Mouse (Mus musculus): ENCODE measurements around the gene Stk25.

- TF ChIP-seq CTCF (IDR thresholded peaks at IDR 0.05; ENCODE audit: borderline replicate concordance, insufficient read depth, low read length) (no peak), POLR2A (IDR thresholded peaks at IDR 0.05; ENCODE audit: low read depth, low read length) (no peak)
These were observed 31.5 kb upstream of the Stk25 start for GRCm38 (mm10) chr1:93689901-93690496.
